Mouse (Mus musculus): ENCODE measurements at regions not wholly inside any gene's neighbourhood (a gene's known extent, or its start where the extent isn't known, plus 50 kb on each side); places are given as distances from the start of the nearest gene placed in this dataset.

DNA sequence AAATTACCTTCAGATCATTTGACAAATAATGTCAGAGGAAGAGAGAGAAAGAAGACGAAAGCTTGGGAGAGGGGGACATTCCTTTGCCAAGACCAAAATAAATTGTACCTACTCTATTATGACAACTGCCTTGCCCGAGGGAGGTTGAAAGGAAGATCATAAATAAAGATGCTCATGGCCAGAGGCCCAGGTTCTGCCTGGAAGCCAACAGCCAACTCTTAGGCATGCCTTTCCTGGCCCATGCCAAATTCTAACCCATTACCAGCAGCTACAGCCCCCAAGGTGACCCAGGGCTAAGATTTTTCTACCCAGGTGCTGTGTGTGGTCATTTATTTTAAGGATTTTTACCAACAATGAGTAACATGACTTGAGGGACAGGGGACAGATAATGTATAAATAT lies 54.9 kb downstream of the Cbln1 start:
- in situ Hi-C loops (cut with MboI, MseI) = no loop called here

DNA sequence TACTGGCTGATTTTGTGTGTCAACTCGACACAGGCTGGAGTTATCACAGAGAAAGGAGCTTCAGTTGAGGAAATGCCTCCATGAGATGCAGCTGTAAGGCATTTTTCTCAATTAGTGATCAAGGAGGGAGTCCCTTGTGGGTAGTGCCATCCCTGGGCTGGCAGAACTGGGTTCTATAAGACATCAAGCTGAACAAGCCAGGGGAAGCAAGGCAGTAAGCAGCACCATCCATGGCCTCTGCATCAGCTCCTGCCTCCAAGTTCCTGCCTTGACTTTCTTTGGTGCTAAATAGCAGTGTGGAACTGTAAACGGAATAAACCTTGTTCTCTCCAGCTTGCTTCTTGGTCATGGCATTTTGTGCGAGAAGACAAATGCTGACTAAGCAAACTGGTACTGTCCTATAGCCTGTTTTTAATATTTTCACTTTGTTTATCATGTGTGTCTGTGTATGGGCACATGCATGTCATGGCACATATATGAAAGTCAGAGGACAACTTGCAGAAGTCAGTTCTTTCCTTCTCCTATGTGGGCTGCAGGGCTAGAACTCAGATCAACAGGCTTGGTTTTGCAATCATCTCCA lies 57.3 kb downstream of the Cbln1 start:
- in situ Hi-C loops (cut with MboI, MseI) = no loop called here

DNA sequence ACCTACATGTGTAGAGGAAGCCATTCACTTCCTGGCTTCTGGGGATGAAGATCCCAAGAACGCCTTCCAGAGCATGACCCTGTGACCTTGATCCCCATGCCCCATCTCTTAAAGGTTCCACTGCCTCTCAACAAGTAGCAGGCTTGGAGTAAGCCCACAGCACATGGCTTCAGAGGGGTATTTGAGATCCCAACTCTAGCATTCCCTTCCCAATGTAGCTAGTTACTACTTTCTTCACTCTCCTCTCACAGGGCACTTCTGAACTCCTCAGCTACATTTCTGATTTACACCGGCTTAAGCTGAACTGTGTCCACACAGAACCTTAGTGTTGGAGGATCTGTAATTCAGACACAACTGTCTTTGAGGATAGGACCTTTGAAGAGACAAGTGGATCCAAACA lies 83.4 kb downstream of the Cbln1 start:
- in situ Hi-C loops (cut with MboI, MseI) = no loop called here

DNA sequence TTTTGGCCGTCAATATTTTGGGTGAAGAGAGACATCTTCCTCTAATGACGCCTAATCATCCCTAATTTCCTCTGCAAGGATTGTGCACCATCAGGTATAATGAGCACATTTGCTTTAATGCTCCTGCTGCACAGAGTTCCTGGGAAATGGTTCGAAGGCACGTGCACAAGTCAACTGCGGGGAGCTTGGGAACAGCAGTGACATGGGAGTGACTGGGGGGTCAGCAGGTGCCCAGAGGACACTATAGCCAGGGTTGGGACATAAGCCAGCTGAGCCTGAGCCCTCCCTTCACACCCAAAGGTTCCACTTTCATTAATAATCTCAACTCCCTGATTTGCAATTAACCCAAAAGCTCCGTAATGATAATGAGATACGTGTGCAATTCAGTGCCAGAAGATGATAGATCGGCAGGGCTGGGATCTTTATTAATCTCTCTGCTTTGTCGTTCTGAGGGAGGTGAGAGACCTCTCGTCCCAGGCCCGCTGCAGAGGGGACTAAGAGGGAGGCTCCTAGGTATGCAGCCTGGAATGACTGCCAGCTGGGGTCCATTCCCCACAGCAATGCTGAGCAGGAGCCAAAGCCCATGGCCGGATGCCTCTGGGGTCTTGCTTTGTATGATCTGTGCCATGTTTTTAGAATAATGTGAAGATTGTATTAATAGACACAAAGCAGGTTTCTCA lies 88.7 kb downstream of the Cbln1 start:
- in situ Hi-C loops (cut with MboI, MseI) = no loop called here

DNA sequence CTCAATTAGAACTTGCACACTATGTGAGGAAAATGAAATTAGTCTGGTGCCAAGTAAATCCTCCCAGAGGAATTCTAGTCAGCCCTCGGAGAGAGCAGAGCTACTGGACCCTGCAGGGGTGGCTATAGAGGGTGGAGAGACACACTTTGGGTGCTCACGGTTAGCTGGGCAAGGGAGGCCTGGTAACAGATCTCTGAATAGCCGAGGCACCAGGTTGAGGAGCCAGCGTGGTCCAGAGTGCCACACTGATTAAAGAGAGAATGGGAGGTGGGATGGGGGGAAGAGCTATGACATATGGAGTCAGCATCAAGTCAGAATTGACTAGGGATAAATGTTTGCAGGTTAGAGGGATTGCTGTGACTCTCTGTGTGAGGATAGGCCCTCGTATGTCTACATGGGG lies 90.1 kb downstream of the Cbln1 start:
- in situ Hi-C loops (cut with MboI, MseI) = no loop called here

DNA sequence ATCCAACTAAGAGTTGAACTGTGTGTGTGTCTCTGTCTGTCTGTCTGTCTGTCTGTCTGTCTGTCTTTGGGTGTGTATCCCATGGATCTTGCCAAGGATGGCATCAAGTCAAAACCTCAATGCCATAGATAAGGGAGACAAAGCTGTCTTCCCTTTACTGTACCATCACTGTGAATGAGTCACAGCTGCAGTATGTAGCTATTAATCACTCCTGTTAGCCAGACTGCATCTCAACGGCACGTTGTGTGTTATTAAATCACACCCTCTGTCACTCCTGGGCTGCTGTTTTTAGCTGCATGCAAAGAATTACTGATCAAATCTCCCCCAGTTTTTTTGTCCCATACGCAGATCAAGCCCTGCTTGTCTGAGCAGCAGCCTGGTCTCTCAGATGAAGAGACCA lies 91.6 kb downstream of the Cbln1 start:
- in situ Hi-C loops (cut with MboI, MseI) = no loop called here

DNA sequence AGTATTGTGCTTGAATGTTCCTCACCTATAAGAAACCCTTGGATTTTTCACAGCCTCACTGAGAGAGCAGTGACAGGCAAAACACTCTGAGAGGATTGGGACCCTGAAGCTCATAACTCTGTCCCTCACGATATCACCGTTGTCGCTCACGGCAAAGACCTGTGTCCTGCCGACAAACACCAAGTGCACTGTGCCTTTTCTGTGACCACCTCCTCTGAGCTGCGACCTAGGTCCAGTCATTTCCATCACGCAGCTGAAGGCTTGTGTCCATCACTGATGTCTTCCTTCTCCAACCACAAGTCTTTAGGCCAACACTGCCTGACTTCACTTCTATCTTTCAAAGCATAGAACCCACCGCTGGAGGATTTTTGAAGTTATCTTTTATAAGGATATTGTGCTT lies 93.1 kb downstream of the Cbln1 start:
- in situ Hi-C loops (cut with MboI, MseI) = no loop called here

DNA sequence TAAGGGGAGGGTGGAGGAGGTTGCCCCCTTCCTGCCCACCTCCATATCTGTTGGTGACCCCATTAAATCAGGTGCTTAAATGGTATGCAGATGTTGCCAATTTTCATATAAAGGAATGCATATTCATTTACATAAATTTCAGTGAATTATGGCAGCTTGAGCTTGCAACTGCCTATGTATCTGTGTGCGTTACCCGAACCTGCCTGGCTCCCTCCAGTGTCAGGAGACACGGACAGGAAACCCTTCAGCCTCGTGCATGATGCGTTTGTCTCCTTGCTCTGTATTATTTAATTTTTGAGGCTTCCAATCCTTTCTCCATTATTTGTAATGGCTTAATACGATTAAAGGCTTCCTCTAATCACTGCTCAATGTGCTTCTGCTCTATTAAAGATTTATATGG lies 98.4 kb downstream of the Cbln1 start:
- in situ Hi-C loops (cut with MboI, MseI) = no loop called here

DNA sequence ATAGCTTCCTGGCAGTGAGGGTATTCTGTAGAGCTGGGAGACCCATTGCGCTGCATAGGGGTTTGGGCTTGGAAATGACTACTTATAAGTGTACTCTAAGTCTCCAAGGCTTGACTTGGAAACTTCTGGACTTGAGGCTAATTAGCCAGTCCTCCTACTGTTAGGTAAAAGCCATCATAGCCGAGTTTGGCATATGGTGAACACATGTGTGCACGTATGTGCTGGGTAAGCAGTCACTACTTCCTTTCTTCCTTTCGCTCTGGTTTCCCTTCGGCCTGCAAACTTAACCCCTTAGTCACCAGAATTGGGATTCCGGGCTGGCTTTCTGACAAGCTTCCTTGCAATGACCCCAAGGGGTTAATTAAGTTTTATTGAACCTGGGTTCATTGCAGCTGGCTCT lies 98.9 kb downstream of the Cbln1 start:
- in situ Hi-C loops (cut with MboI, MseI) = no loop called here

DNA sequence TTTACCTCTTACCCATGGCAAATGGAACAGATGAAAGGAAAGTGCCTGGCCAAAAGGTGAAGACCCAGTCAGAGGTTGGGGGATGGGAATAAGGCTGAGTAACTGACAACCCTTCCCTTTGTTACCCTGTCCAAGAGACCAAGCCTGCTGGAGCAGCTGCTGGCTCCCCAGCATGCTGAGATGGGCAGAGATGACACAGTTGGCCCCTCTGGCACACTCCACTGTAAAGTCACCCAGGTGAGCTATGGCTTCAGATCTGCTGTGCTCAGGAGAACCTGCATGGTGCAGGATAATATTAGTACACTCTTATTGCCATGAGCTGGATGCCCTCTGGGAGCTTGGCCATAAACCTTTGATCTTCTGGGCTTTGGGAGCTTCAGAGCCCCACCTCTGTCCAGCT lies 100.3 kb downstream of the Cbln1 start:
- in situ Hi-C loops (cut with MboI, MseI) = no loop called here

DNA sequence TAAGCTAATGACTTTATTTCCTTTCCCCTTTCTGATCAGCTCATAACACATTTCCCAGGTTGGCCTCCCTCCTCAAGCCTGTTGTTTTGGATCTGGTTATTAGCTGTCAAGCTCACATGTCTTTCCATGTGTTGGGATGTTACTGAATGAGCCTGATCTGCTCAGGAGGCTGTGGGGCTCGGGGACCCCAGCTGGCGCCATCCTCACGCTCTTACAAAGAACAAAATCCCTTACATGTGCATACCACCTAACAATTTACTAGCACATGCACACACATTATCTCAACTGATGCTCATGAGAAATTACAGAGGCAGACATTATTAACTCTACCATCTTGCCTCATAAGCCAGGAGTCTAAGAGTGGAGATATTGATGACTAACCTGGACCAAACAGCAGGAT lies 102.2 kb downstream of the Cbln1 start:
- in situ Hi-C loops (cut with MboI, MseI) = no loop called here

DNA sequence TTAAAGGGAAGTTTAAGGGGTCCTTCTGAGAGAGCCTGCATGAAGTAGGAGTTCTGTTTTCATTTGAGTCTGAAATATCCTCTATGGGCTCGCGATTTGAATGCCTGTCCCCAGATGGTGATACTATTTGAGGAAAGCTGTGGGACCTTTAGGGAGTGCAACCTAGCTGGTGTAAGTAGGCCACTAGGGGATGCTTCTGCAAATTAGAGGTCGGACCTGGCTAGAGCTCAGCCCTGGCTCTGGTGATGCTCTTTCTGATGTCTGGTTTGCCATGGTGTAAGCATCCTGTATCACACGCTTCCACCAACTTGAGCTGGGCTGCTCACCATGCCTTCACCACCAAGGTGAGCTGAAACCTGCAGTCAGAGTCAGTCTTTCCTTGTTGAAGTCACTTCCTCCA lies 121.9 kb downstream of the Cbln1 start:
- in situ Hi-C loops (cut with MboI, MseI) = no loop called here

DNA sequence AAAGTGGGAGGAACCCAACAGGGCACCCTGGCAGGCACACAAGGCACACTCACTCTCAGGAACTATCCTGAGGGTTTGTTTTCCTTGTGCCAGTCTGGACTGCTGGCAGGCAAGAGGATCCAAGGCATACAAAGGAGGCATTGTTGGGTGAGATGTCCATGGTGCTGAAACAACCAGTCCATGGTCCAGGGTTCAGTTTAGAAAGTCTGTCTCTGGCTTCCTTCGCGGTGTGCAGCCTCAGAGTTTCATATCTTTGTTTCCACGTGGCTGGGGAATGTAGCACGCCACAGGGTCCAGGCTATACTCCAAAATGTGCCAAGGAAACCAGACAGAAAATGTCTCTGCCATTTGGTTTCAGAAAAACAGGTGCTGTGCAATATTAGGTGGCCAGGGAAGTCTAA lies 122.6 kb downstream of the Cbln1 start:
- in situ Hi-C loops (cut with MboI, MseI) = no loop called here

DNA sequence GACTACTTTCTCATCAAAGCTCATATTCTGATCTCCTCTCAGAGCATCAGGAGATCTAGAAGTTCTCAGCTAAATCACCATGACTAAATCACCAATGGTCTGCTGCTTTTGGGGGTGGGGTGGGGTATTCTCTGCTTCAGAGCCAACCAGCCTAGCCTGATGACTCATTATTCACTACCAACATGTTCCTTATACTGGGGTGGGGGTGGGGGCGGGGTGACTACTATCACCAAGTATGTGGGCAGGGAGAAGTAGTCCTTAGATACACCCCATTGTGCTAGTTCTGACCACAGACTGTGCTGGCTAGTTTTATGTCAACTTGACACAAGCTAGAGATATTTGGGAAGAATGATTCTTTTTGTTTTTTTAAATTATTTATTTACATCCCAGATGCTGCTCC lies 143.0 kb downstream of the Cbln1 start:
- in situ Hi-C loops (cut with MboI, MseI) = no loop called here

DNA sequence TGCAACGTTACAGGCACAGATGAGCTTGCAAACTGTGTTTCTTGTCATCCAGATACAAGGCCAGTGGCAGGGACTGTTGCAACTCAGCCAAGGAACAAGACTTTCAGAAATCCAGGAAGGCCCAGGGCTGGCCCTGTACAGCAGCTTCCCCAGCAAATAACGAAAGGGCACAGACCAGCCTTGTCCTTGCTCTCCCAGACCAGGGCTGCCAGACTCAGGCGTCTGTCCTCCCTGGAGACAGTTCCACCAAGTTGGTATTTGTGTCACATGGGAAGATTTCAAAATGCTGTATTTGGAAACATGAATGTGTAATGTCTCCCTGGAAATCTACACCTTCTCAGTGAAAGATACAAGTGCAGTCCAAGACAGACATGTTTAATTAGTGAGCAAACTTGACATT lies 157.8 kb downstream of the Cbln1 start:
- in situ Hi-C loops (cut with MboI, MseI) = loop anchor here (10.0 kb wide), 2 partner anchors 350 to 1800 kb away; no protein-coding TSS in a partner anchor

DNA sequence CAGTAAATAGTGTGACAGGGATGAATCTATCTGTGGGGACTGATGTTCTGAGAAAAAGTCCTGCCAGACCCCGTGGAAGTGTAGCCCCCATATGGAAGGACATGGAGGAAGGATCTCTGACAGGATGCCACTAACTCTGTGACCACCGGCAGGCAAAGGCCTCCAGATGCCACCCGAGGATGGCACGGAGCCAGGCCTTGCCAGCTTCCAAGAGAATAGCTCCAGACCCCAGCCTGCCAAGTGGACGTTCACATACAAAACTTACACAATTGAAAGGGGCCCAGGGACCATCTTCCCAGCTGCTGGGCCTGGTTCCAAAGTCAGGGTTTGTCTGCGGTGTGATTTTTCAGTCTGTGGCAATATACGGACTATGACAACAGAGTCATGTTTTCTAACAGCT lies 161.1 kb downstream of the Cbln1 start:
- in situ Hi-C loops (cut with MboI, MseI) = loop anchor here (10.0 kb wide), 2 partner anchors 346 to 1796 kb away; no protein-coding TSS in a partner anchor

DNA sequence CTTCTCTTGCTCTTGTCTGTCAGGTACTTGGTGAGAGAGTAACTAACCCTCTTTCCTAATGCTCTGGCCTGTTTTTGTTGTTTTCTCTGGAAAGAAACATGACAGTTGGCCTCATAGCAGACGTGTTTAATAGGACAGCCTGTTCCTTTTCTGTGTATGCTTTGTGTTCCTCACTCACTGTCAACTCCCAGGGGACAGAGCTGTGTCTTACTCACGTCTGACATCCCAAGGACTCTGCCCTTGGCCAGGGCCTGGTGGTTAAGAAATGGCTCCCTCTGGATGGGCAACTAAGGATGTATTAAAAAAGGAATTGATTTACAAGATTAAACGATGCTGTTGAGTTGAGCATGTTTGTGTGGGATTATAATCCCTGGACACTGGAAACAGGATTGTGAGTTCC lies 164.1 kb downstream of the Cbln1 start:
- in situ Hi-C loops (cut with MboI, MseI) = no loop called here

DNA sequence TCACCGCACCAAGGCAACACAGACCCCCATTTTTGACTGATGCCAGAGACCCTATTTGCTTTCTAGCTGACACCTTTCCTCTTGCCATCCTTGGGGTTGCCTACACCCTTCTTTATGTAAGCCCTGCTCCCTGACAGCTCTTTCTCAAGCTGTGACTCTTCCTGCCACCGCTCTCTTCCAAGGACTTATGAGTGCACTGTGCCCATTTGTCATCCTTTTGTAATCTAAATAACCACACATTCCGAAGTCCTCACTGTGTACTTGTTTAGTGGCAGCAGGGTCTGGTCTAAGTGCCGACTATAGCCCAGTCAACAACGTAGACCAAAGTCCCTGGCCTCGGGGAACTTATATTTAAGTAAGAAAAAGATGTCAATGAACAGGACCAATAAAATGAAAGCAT lies 167.4 kb downstream of the Cbln1 start:
- in situ Hi-C loops (cut with MboI, MseI) = no loop called here

DNA sequence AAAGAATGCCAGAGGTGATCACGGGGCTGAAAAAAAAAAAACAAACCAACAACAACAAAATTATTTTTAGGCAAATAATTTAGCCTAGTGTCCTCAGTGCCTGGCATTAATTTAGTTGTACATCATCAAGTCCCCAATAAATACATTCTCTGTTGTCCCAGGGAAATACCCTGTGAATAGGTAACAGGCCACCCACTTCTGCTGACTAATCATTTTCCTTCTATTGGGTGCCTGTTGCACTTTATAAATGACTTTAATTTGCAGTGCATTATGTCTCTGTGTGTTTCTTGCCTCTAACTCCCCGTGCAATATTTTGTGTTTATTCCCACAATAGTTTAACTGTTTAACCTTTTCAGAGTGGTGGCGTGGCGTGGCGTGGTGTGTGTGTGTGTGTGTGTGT lies 168.9 kb downstream of the Cbln1 start:
- in situ Hi-C loops (cut with MboI, MseI) = no loop called here

DNA sequence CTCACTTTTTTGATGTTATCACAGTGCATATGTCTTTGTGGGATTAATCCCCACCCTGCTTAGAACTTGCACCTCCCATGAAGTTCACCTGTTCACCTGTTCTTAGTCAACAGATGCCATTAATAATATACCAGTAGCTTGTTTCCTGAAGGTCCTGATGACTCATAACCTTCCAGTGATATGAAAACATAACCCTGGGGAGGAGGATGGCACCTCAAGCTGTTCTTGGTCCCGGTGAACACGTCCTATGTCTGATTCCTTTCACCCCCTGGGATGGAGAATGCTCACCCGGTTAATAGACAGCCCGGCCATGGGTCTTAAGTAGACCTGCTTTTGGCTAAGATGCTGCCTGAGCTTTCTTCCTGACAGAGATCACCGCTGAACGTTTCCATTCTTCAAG lies 174.6 kb downstream of the Cbln1 start:
- in situ Hi-C loops (cut with MboI, MseI) = no loop called here

DNA sequence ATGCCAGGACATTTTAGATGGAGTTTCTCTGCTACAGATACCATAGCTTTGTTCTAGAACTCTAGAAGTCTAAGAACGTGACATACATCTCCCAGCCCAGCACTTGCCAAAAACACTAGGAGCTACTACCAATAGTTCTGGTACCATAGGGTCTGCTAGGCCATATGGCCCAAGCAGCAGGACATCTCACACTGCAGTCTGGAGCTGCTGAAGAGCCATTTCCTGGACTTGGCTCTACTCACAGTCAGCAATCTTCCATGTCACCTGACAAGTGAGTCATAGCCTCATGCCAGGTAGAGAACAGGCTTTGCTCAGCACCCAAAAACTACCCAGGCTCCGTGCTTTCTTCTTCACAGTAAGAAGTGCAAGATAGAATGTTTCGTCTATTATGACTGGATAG lies 175.1 kb downstream of the Cbln1 start:
- in situ Hi-C loops (cut with MboI, MseI) = no loop called here

DNA sequence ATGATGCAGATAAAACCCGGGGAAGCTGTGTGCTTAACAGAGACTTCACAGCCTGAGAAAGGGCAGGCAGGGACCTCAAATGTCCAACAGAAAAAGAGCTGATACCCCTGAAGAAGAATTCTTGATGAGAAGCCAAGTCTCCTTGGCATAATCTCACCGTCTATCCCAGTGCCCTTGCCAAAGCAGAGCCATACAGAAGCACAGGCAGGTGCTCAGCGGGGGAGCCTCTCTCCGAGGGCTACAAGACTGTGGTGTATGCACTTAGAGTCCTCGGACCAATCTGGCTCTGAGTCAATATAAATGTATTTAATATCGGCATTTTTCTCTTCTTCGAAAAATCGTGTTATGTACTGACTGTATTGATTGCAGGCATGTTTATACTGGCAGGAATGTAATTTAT lies 186.3 kb downstream of the Cbln1 start:
- in situ Hi-C loops (cut with MboI, MseI) = no loop called here

DNA sequence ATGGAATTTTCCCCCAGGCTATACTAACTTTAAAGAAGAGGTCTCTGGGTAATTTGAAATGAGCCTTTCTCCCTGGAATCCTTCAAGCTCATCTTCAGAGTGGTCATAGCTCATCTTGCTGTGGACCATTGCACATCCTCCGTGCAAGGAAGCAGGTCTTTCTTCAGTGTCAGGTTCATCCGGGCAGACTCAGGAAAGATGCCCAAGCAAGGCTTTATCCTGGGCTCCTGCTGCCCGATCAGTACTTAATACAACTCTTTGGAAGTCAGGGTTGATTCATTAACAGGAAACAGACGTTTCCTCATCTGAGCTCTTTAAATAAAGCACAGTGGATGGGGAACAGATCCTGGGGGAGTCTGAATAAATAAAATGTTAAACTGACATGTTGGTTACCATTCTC lies 188.1 kb downstream of the Cbln1 start:
- in situ Hi-C loops (cut with MboI, MseI) = no loop called here

DNA sequence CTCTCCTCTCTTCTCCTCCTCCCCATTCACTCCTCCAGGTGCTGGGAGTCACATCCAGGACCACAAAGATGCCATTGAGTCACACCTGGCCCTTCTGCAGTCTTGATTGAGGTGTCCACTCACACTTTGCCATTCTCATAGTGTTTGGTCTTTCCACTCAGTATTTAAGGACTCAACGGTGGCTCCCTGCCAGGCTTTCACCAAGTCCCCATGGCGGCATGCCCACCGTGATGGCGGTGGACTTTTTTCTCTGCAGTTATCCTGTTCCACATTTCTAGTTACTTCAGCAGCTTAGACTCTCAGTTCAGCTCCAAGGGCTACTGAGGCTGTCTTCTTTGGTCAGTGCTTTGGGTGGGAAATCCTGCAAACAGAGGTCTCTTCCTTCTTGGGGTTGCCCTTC lies 189.9 kb downstream of the Cbln1 start:
- in situ Hi-C loops (cut with MboI, MseI) = no loop called here

All from T-helper 17 cell (primary cell).